Mouse (Mus musculus): ENCODE results near the gene Cckbr. TPM values are rescaled to one million over a fixed set of nuclear protein-coding genes. Genes with fewer than 3 reads are reported as not detected.

Cckbr gene
- total RNA-seq, 2 experiments from 2014 or later: 28.8 to 35.4 TPM

GRCm38 (mm10) chr7:105520201-105520600, 94.7 kb downstream of the Cckbr start:
- peak in 1 of 2 experiments; percentile 45 for DNase-seq (ENCODE audit: extremely low spot score in 1 of 2, low spot score in 2 of 2)
- intact Hi-C loops (cut with DNase I): no loop called here

Other genes with a start within 250 kb of the Cckbr start
- not detected for gene Olfr685, start 239.7 kb upstream of the Cckbr start, total RNA-seq (2021)
- gene Olfr686, start 218.2 kb upstream of the Cckbr start, total RNA-seq (2021): not detected
- not detected for gene Olfr688, start 137.6 kb upstream of the Cckbr start, total RNA-seq (2021)
- not detected for gene Olfr689, start 114.6 kb upstream of the Cckbr start, total RNA-seq (2021)
- gene Olfr690, start 91.6 kb upstream of the Cckbr start, total RNA-seq (2021): under 1 TPM; 0.32 to 0.61 TPM
- gene Olfr691, start 83.5 kb upstream of the Cckbr start, total RNA-seq (2021): under 1 TPM; 0.36 to 0.39 TPM
- gene Olfr692, start 57.5 kb upstream of the Cckbr start, total RNA-seq (2021): not detected
- not detected for gene Gm5901, start 50.7 kb upstream of the Cckbr start, total RNA-seq (2021)
- gene Fam160a2, start 25.7 kb upstream of the Cckbr start, total RNA-seq (2021): 10 to 100 TPM; 67.7 to 71.4 TPM
- gene Cnga4, start 21.2 kb upstream of the Cckbr start, total RNA-seq (2021): under 1 TPM; 0.36 to 0.43 TPM
- 10 to 100 TPM; 11.1 to 13.4 TPM for gene Cavin3, start 56.6 kb downstream of the Cckbr start, total RNA-seq (2021)
- 100 to 1,000 TPM in 1 of 2 experiments, 10 to 100 TPM in 1; 99.5 to 101 TPM for gene Smpd1, start 128.6 kb downstream of the Cckbr start, total RNA-seq (2021)
- gene Apbb1, start 155.9 kb downstream of the Cckbr start, total RNA-seq (2021): 100 to 1,000 TPM; 422 to 438 TPM
- gene Hpx, start 174.4 kb downstream of the Cckbr start, total RNA-seq (2021): not detected
- 100 to 1,000 TPM; 144 to 151 TPM for gene Trim3, start 207.8 kb downstream of the Cckbr start, total RNA-seq (2021)
- 10 to 100 TPM; 76.9 to 82.2 TPM for gene Timm10b, start 214.3 kb downstream of the Cckbr start, total RNA-seq (2021)
- gene Arfip2, start 214.7 kb downstream of the Cckbr start, total RNA-seq (2021): 10 to 100 TPM; 88.1 to 97.9 TPM
- 10 to 100 TPM; 10.8 to 11.6 TPM for gene Gm45799, start 214.8 kb downstream of the Cckbr start, total RNA-seq (2021)
- gene Dnhd1, start 225.1 kb downstream of the Cckbr start, total RNA-seq (2021): 1 to 10 TPM; 4.9 to 6.1 TPM